Mouse (Mus musculus) liver, embryonic 15.5 days (tissue): Measurements from ENCODE around the gene Tbca. TPM values are rescaled to one million over a fixed set of nuclear protein-coding genes. Genes with fewer than 3 reads are reported as not detected.

Source experiments
- ATAC-seq: fragments of 200-750 bp; cut with Nextera tagmentation; 2 replicates; pipeline ENCODE4 v1.8.0; 2017; ENCODE audit warnings: moderate number of reproducible peaks, mild to moderate bottlenecking, moderate library complexity; ENCODE audit not compliant: insufficient read depth
- H3K27ac ChIP-seq: fragments of 300-500 bp; sonication (generic); replicated peaks from 2 replicates; pipeline ENCODE4 v1.5.1; 2015; ENCODE audit warnings: mild to moderate bottlenecking, inconsistent platforms
- H3K27me3 ChIP-seq: fragments of 300-500 bp; sonication (generic); 2 replicates; pipeline ENCODE4 v1.6.1; 2015; ENCODE audit warnings: mild to moderate bottlenecking, inconsistent platforms
- H3K36me3 ChIP-seq: fragments of 300-500 bp; sonication (generic); replicated peaks from 2 replicates; pipeline ENCODE4 v1.6.1; 2015; ENCODE audit warnings: moderate library complexity, mild to moderate bottlenecking, inconsistent platforms
- H3K4me1 ChIP-seq: fragments of 300-500 bp; sonication (generic); replicated peaks from 2 replicates; pipeline ENCODE4 v1.6.1; 2015; ENCODE audit warnings: inconsistent platforms
- H3K4me2 ChIP-seq: fragments of 300-500 bp; sonication (generic); 2 replicates; pipeline ENCODE4 v1.6.1; 2015; ENCODE audit warnings: moderate library complexity, mild to moderate bottlenecking, inconsistent platforms
- H3K4me3 ChIP-seq: fragments of 300-500 bp; sonication (generic); replicated peaks from 2 replicates; pipeline ENCODE4 v1.5.1; 2015; ENCODE audit warnings: mild to moderate bottlenecking, inconsistent platforms
- H3K9ac ChIP-seq: fragments of 300-500 bp; sonication (generic); 2 replicates; pipeline ENCODE4 v1.6.1; 2015; ENCODE audit warnings: moderate library complexity, mild to moderate bottlenecking, inconsistent platforms
- H3K9me3 ChIP-seq: fragments of 300-500 bp; sonication (generic); replicated peaks from 2 replicates; pipeline ENCODE4 v1.6.1; 2016; ENCODE audit warnings: inconsistent platforms
- WGBS: fragments of 180-500 bp; shearing (Covaris S2); methylation state at CpG from one replicate; pipeline ENCODE4 v1.1.7; 2015; ENCODE audit warnings: mixed read lengths; ENCODE audit not compliant: insufficient replicate concordance; 5-methylcytosine and 5-hydroxymethylcytosine counted together
- polyA plus RNA-seq: library from polyadenylated mRNA; unstranded; fragments of >200 nt; fragmentation: Nextera tagmentation; extraction: Ambion mirVana; gene quantifications from 2 replicates; pipeline ENCODE4 v1.2.1, GENCODE M21; 2015

The Tbca gene
- polyA plus RNA-seq, 1 experiment from 2014 or later, result 86.2 TPM

GRCm38 (mm10) chr13:94882221-94882620, 93.5 kb downstream of the Tbca start:
- no peak overlapping the region for H3K27ac ChIP-seq
- peaks cover 17% of the 10 kb centered on the region for H3K4me1 ChIP-seq
- H3K4me3 ChIP-seq, result no peak overlapping the region
- 3% methylated on average over 10 of the region's 10 CpGs for WGBS
- ATAC-seq, result no peak
- no peaks in the 10 kb centered on the region for H3K36me3 ChIP-seq
- H3K4me2 ChIP-seq, result peak overlapping the region; percentile 64; the same call in 1 of the 2 replicates
- no peak overlapping the region for H3K9ac ChIP-seq
- peaks cover 89% of the 10 kb centered on the region for H3K27me3 ChIP-seq
- H3K9me3 ChIP-seq, result no peaks in the 10 kb centered on the region

- H3K36me3 ChIP-seq, result no peaks in the 10 kb centered on the region
- H3K27me3 ChIP-seq, result peaks cover 89% of the 10 kb centered on the region
- peaks cover 17% of the 10 kb centered on the region for H3K4me1 ChIP-seq
- no peak overlapping the region for H3K27ac ChIP-seq
- peak overlapping the region; percentile 37 for H3K4me3 ChIP-seq
- H3K9ac ChIP-seq, result no peak overlapping the region
- no peaks in the 10 kb centered on the region for H3K9me3 ChIP-seq
- H3K4me2 ChIP-seq, result peak overlapping the region; percentile 64
- no peak for ATAC-seq
- 1% methylated on average over 36 of the region's 37 CpGs for WGBS
Measured at GRCm38 (mm10) chr13:94882711-94883145, 94.0 kb downstream of the Tbca start.

- H3K27me3 ChIP-seq, result peaks cover 89% of the 10 kb centered on the region
- no peaks in the 10 kb centered on the region for H3K9me3 ChIP-seq
- H3K36me3 ChIP-seq, result no peaks in the 10 kb centered on the region
- peak overlapping the region; percentile 37 for H3K4me3 ChIP-seq
- peak overlapping the region; percentile 64 for H3K4me2 ChIP-seq
- H3K9ac ChIP-seq, result no peak overlapping the region
- peaks cover 17% of the 10 kb centered on the region for H3K4me1 ChIP-seq
- ATAC-seq, result no peak
- 2% methylated on average over 92 of the region's 95 CpGs for WGBS
- H3K27ac ChIP-seq, result no peak overlapping the region
Measured at GRCm38 (mm10) chr13:94883163-94883965, 94.7 kb downstream of the Tbca start.

GRCm38 (mm10) chr13:94883966-94884960, 95.6 kb downstream of the Tbca start:
- ATAC-seq, result no peak

GRCm38 (mm10) chr13:94885291-94886235, 96.9 kb downstream of the Tbca start:
- 2% methylated on average over 75 of the region's 81 CpGs for WGBS
- Histone ChIP-seq H3K4me3 (no peak overlapping the region), H3K27me3 (peaks cover 89% of the 10 kb centered on the region), H3K9me3 (no peaks in the 10 kb centered on the region), H3K4me2 (no peak overlapping the region), H3K9ac (no peak overlapping the region), H3K4me1 (peaks cover 17% of the 10 kb centered on the region), H3K27ac (no peak overlapping the region), H3K36me3 (no peaks in the 10 kb centered on the region)
- no peak for ATAC-seq

More at GRCm38 (mm10) chr13:94883966-94884960, 95.6 kb downstream of the Tbca start:
- Histone ChIP-seq H3K36me3 (no peaks in the 10 kb centered on the region), H3K27me3 (peaks cover 93% of the 10 kb centered on the region), H3K9me3 (no peaks in the 10 kb centered on the region), H3K4me3 (no peak overlapping the region), H3K4me1 (peaks cover 17% of the 10 kb centered on the region), H3K27ac (no peak overlapping the region), H3K4me2 (peak overlapping the region; percentile 64; the same call in 1 of the 2 replicates), H3K9ac (no peak overlapping the region)
- 4% methylated on average over 36 of the region's 36 CpGs for WGBS

Other genes starting within 250 kb of the Tbca start
- gene Otp, start 86.7 kb downstream of the Tbca start, polyA plus RNA-seq, result not detected in 2 replicates
- gene Wdr41, start 187.4 kb downstream of the Tbca start, polyA plus RNA-seq, result 5.6 and 6.8 TPM in 2 replicates